Mouse (Mus musculus) CH12F3 (cell line): Measurements from ENCODE around the gene Pip5k1c.

ENCODE experiments used
- in situ Hi-C: fragments of 300-500 bp; cut with MboI; formaldehyde crosslinking; loops from 2 replicates; pipeline ENCODE4 v1.14.3; 2020; ENCODE audit warnings: low sequenced_read_pairs

Pip5k1c gene

GRCm38 (mm10) chr10:81342686-81343505 lies 50.1 kb downstream of the Pip5k1c start, which contains the start of gene Gipc3:
Gipc3 (minus strand) TSS chr10:81343266.
- in situ Hi-C loops = loop anchor here (5.0 to 10.0 kb wide), 2 partner anchors 56 to 148 kb away; no protein-coding TSS in a partner anchor

- in situ Hi-C loops = loop anchor here (5.0 to 10.0 kb wide), 2 partner anchors 57 to 150 kb away; no protein-coding TSS in a partner anchor
These were observed 51.8 kb downstream of the Pip5k1c start for GRCm38 (mm10) chr10:81344421-81345161.

GRCm38 (mm10) chr10:81345162-81345534 lies 52.4 kb downstream of the Pip5k1c start:
- in situ Hi-C loops = loop anchor here (10.0 kb wide), 1 partner anchor 150 kb away; no protein-coding TSS in a partner anchor

- in situ Hi-C loops = loop anchor here (10.0 kb wide), 1 partner anchor 152 kb away; no protein-coding TSS in a partner anchor
These were observed 53.8 kb downstream of the Pip5k1c start for GRCm38 (mm10) chr10:81346453-81347067.

- in situ Hi-C loops = loop anchor here (10.0 kb wide), 1 partner anchor 154 kb away; no protein-coding TSS in a partner anchor
These were observed 56.4 kb downstream of the Pip5k1c start for GRCm38 (mm10) chr10:81349146-81349545.

- in situ Hi-C loops = loop anchor here (10.0 kb wide), 1 partner anchor 155 kb away; no protein-coding TSS in a partner anchor
These were observed 57.2 kb downstream of the Pip5k1c start for GRCm38 (mm10) chr10:81349961-81350350.

GRCm38 (mm10) chr10:81350351-81351063 lies 57.7 kb downstream of the Pip5k1c start, which contains the start of gene Hmg20b:
Hmg20b (minus strand) TSS chr10:81350480.
- in situ Hi-C loops = no loop called here

GRCm38 (mm10) chr10:81351678-81352291 lies 59.0 kb downstream of the Pip5k1c start:
- in situ Hi-C loops = no loop called here

GRCm38 (mm10) chr10:81354738-81355477 lies 62.1 kb downstream of the Pip5k1c start:
- in situ Hi-C loops = no loop called here

- in situ Hi-C loops = no loop called here
These were observed 62.8 kb downstream of the Pip5k1c start for GRCm38 (mm10) chr10:81355533-81355932.

GRCm38 (mm10) chr10:81356352-81356990 lies 63.7 kb downstream of the Pip5k1c start:
- in situ Hi-C loops = no loop called here

GRCm38 (mm10) chr10:81356991-81357844 lies 64.5 kb downstream of the Pip5k1c start, which contains the start of gene Mfsd12:
Mfsd12 (plus strand) TSS chr10:81357491.
- in situ Hi-C loops = no loop called here

GRCm38 (mm10) chr10:81358209-81358608 lies 65.4 kb downstream of the Pip5k1c start:
- in situ Hi-C loops = no loop called here

GRCm38 (mm10) chr10:81358841-81359240 lies 66.1 kb downstream of the Pip5k1c start:
- in situ Hi-C loops = no loop called here

- in situ Hi-C loops = no loop called here
These were observed 68.0 kb downstream of the Pip5k1c start for GRCm38 (mm10) chr10:81360721-81361120.

- in situ Hi-C loops = no loop called here
These were observed 69.7 kb downstream of the Pip5k1c start for GRCm38 (mm10) chr10:81362336-81362949.
